Mouse (Mus musculus) embryonic facial prominence, embryonic 11.5 days (tissue): ENCODE results near the gene Tsks. TPM values are rescaled to one million over a fixed set of nuclear protein-coding genes. Genes with fewer than 3 reads are reported as not detected.

Source experiments
- ATAC-seq: fragments of 200-750 bp; cut with Nextera tagmentation; replicated peaks from 2 replicates; pipeline ENCODE4 v1.8.0; 2017; ENCODE audit warnings: low read depth; ENCODE audit not compliant: insufficient number of reproducible peaks, low FRiP score, low TSS enrichment
- DNase-seq: peaks from one replicate; pipeline ENCODE4 v3.0.0-alpha.2; 2015; ENCODE audit warnings: low spot score
- H3K27ac ChIP-seq: fragments of 300-500 bp; sonication (generic); replicated peaks from 2 replicates; pipeline ENCODE4 v1.5.1; 2014; ENCODE audit warnings: mild to moderate bottlenecking, low read depth, low read length, control low read depth
- H3K27me3 ChIP-seq: fragments of 300-500 bp; sonication (generic); 2 replicates; pipeline ENCODE4 v1.6.1; 2014; ENCODE audit warnings: mild to moderate bottlenecking, low read length, moderate library complexity, mixed read lengths; ENCODE audit not compliant: control insufficient read depth, insufficient read depth
- H3K36me3 ChIP-seq: fragments of 300-500 bp; sonication (generic); replicated peaks from 2 replicates; pipeline ENCODE4 v1.6.1; 2014; ENCODE audit warnings: low read depth, mild to moderate bottlenecking, low read length, moderate library complexity, mixed read lengths; ENCODE audit not compliant: control insufficient read depth, insufficient read depth
- H3K4me1 ChIP-seq: fragments of 300-500 bp; sonication (generic); 2 replicates; pipeline ENCODE4 v1.6.1; 2014; ENCODE audit warnings: low read length, mixed read lengths; ENCODE audit not compliant: control insufficient read depth, insufficient read depth
- H3K4me2 ChIP-seq: fragments of 300-500 bp; sonication (generic); 2 replicates; pipeline ENCODE4 v1.6.1; 2014; ENCODE audit warnings: low read depth, mild to moderate bottlenecking, control low read depth, low read length, moderate library complexity
- H3K4me3 ChIP-seq: fragments of 300-500 bp; sonication (generic); 2 replicates; pipeline ENCODE4 v1.5.1; 2014; ENCODE audit warnings: low read depth, low read length, control low read depth
- H3K9ac ChIP-seq: fragments of 300-500 bp; sonication (generic); replicated peaks from 2 replicates; pipeline ENCODE4 v1.6.1; 2014; ENCODE audit warnings: mild to moderate bottlenecking, control low read depth, low read length
- H3K9me3 ChIP-seq: fragments of 300-500 bp; sonication (generic); replicated peaks from 2 replicates; pipeline ENCODE4 v1.6.1; 2016; ENCODE audit warnings: mild to moderate bottlenecking, low read length, inconsistent platforms, mixed read lengths; ENCODE audit not compliant: control insufficient read depth
- WGBS: fragments of 180-500 bp; shearing (Covaris S2); extraction: QIAGEN DNeasy Blood & Tissue Kit; methylation state at CpG from one replicate; pipeline ENCODE4 v1.1.7; 2014; 5-methylcytosine and 5-hydroxymethylcytosine counted together
- polyA plus RNA-seq: library from polyadenylated mRNA; unstranded; fragments of >200 nt; fragmentation: Nextera tagmentation; extraction: Ambion mirVana; gene quantifications from 2 replicates; pipeline ENCODE4 v1.2.1, GENCODE M21; 2014

Gene Tsks
- polyA plus RNA-seq, 1 experiment from 2014 or later, result not detected

GRCm38 (mm10) chr7:44959281-44959680, 16.3 kb downstream of the Tsks start:
- H3K9me3 ChIP-seq, result no peaks in the 10 kb centered on the region
- no peak overlapping the region for H3K27ac ChIP-seq
- DNase-seq, result no peak
- no peak overlapping the region for H3K4me2 ChIP-seq
- H3K27me3 ChIP-seq, result no peaks in the 10 kb centered on the region
- H3K36me3 ChIP-seq, result no peaks in the 10 kb centered on the region
- H3K4me1 ChIP-seq, result no peaks in the 10 kb centered on the region
- no peak overlapping the region for H3K4me3 ChIP-seq
- H3K9ac ChIP-seq, result no peak overlapping the region
- no peak for ATAC-seq
- 90% methylated on average over 8 of the region's 8 CpGs for WGBS

DNA sequence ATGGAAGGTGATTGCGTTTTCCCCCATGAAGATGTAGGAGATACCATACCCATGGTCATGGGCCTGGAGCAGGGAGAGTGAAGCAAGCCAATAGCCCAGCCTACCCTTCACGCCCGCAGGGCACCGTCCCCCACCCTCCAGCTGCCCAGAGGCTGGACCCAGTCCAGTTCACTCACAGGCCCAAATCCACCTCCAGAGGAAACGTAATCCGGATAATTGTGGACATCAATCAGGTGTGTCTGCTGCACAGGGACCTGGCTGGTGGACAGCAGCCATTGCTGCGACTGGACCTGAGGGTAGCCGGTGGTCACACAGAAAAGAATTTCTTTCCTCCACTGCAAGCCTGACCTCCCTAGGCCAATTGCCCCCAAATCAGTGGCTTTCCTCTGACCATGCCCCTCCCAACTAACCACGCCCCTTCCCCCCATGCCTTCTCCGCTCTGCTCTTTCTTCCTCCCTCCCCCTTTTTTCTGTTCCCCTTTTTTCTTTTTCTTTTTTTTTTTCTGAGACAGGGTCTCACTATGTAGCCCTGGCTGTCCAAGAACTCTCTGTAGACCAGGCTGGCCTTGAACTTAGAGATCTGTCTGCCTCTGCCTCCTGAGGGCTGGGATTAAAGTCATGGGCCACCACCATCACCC, 17.0 kb downstream of the Tsks start:
- WGBS, result 87% methylated on average over 10 of the region's 10 CpGs
- Histone ChIP-seq H3K4me3 (no peak overlapping the region), H3K36me3 (no peaks in the 10 kb centered on the region), H3K4me2 (no peak overlapping the region), H3K9me3 (no peaks in the 10 kb centered on the region), H3K9ac (no peak overlapping the region), H3K4me1 (no peaks in the 10 kb centered on the region), H3K27me3 (no peaks in the 10 kb centered on the region), H3K27ac (no peak overlapping the region)
- ATAC-seq, result no peak
- no peak for DNase-seq

- no peak overlapping the region for H3K9ac ChIP-seq
- ATAC-seq (no peak), DNase-seq (no peak)
- no peak overlapping the region for H3K27ac ChIP-seq
- WGBS, result 92% methylated on average over 13 of the region's 13 CpGs
- no peaks in the 10 kb centered on the region for H3K9me3 ChIP-seq
- no peaks in the 10 kb centered on the region for H3K4me1 ChIP-seq
- H3K4me2 ChIP-seq, result no peak overlapping the region
- H3K27me3 ChIP-seq, result no peaks in the 10 kb centered on the region
- no peaks in the 10 kb centered on the region for H3K36me3 ChIP-seq
- no peak overlapping the region for H3K4me3 ChIP-seq
These were observed 17.5 kb downstream of the Tsks start for GRCm38 (mm10) chr7:44960512-44960910.

- WGBS, result 83% methylated on average over 8 of the region's 8 CpGs
- no peak overlapping the region for H3K4me3 ChIP-seq
- no peaks in the 10 kb centered on the region for H3K36me3 ChIP-seq
- no peaks in the 10 kb centered on the region for H3K9me3 ChIP-seq
- no peak overlapping the region for H3K4me2 ChIP-seq
- H3K9ac ChIP-seq, result no peak overlapping the region
- no peaks in the 10 kb centered on the region for H3K4me1 ChIP-seq
- ATAC-seq (no peak), DNase-seq (no peak)
- no peaks in the 10 kb centered on the region for H3K27me3 ChIP-seq
- H3K27ac ChIP-seq, result no peak overlapping the region
These were observed 19.3 kb downstream of the Tsks start for GRCm38 (mm10) chr7:44962337-44962736.

- ATAC-seq (no peak), DNase-seq (no peak)
- Histone ChIP-seq H3K4me2 (no peak overlapping the region), H3K9me3 (no peaks in the 10 kb centered on the region), H3K27ac (no peak overlapping the region), H3K36me3 (no peaks in the 10 kb centered on the region), H3K4me1 (no peaks in the 10 kb centered on the region), H3K9ac (no peak overlapping the region), H3K27me3 (no peaks in the 10 kb centered on the region), H3K4me3 (no peak overlapping the region)
- 90% methylated on average over 5 of the region's 5 CpGs for WGBS
These were observed 19.8 kb downstream of the Tsks start for GRCm38 (mm10) chr7:44962831-44963230.

GRCm38 (mm10) chr7:44964990-44965389, 22.0 kb downstream of the Tsks start:
- ATAC-seq, result no peak
- H3K9me3 ChIP-seq, result no peaks in the 10 kb centered on the region
- H3K9ac ChIP-seq, result no peak overlapping the region
- H3K36me3 ChIP-seq, result no peaks in the 10 kb centered on the region
- 95% methylated on average over 13 of the region's 13 CpGs for WGBS
- H3K4me2 ChIP-seq, result no peak overlapping the region
- H3K4me3 ChIP-seq, result no peak overlapping the region
- H3K27ac ChIP-seq, result no peak overlapping the region
- H3K27me3 ChIP-seq, result no peaks in the 10 kb centered on the region
- no peaks in the 10 kb centered on the region for H3K4me1 ChIP-seq
- no peak for DNase-seq

- 74% methylated on average over 7 of the region's 7 CpGs for WGBS
- H3K9ac ChIP-seq, result no peak overlapping the region
- H3K9me3 ChIP-seq, result no peaks in the 10 kb centered on the region
- 0 out of 2 replicates have a peak, but pooled peaks cover under 1% of the 10 kb centered on the region for H3K4me1 ChIP-seq
- ATAC-seq (no peak), DNase-seq (no peak)
- no peak overlapping the region for H3K4me3 ChIP-seq
- H3K36me3 ChIP-seq, result no peaks in the 10 kb centered on the region
- no peaks in the 10 kb centered on the region for H3K27me3 ChIP-seq
- no peak overlapping the region for H3K4me2 ChIP-seq
- H3K27ac ChIP-seq, result no peak overlapping the region
These were observed 23.0 kb downstream of the Tsks start for GRCm38 (mm10) chr7:44965975-44966374.

- DNase-seq, result no peak
- no peak for ATAC-seq
- Histone ChIP-seq H3K4me1 (0 out of 2 replicates have a peak, but pooled peaks cover 4% of the 10 kb centered on the region), H3K27ac (no peak overlapping the region), H3K36me3 (no peaks in the 10 kb centered on the region), H3K27me3 (no peaks in the 10 kb centered on the region), H3K4me3 (no peak overlapping the region), H3K4me2 (no peak overlapping the region), H3K9me3 (no peaks in the 10 kb centered on the region), H3K9ac (no peak overlapping the region)
- 70% methylated on average over 15 of the region's 15 CpGs for whole genome bisulfite sequencing
These were observed 23.6 kb downstream of the Tsks start for GRCm38 (mm10) chr7:44966638-44967037.
